Mouse (Mus musculus) kidney, embryonic 16.5 days (tissue): Measurements from ENCODE around the gene Bag1. TPM values are rescaled to one million over a fixed set of nuclear protein-coding genes. Genes with fewer than 3 reads are reported as not detected.

ENCODE experiments used
- ATAC-seq: fragments of 200-750 bp; cut with Nextera tagmentation; 2 replicates; pipeline ENCODE4 v1.8.0; 2017; ENCODE audit warnings: moderate TSS enrichment; ENCODE audit not compliant: low FRiP score, low TSS enrichment
- H3K27ac ChIP-seq: fragments of 300-500 bp; sonication (generic); 2 replicates; pipeline ENCODE4 v1.5.1; 2014; ENCODE audit warnings: low read length
- H3K27me3 ChIP-seq: fragments of 300-500 bp; sonication (generic); 2 replicates; pipeline ENCODE4 v1.6.1; 2014; ENCODE audit warnings: low read length, control low read depth, mixed read lengths; ENCODE audit not compliant: insufficient read depth
- H3K36me3 ChIP-seq: fragments of 300-500 bp; sonication (generic); 2 replicates; pipeline ENCODE4 v1.6.1; 2014; ENCODE audit warnings: low read length, control low read depth, mixed read lengths; ENCODE audit not compliant: insufficient read depth
- H3K4me1 ChIP-seq: fragments of 300-500 bp; sonication (generic); 2 replicates; pipeline ENCODE4 v1.6.1; 2014; ENCODE audit warnings: low read length, control low read depth, mixed read lengths; ENCODE audit not compliant: insufficient read depth
- H3K4me2 ChIP-seq: fragments of 300-500 bp; sonication (generic); replicated peaks from 2 replicates; pipeline ENCODE4 v1.6.1; 2014; ENCODE audit warnings: low read depth, low read length
- H3K4me3 ChIP-seq: fragments of 300-500 bp; sonication (generic); 2 replicates; pipeline ENCODE4 v1.5.1; 2014; ENCODE audit warnings: mild to moderate bottlenecking, low read length
- H3K9ac ChIP-seq: fragments of 300-500 bp; sonication (generic); replicated peaks from 2 replicates; pipeline ENCODE4 v1.6.1; 2014; ENCODE audit warnings: low read length
- H3K9me3 ChIP-seq: fragments of 300-500 bp; sonication (generic); 2 replicates; pipeline ENCODE4 v1.6.1; 2016; ENCODE audit warnings: low read length, control low read depth
- WGBS: fragments of 180-500 bp; shearing (Covaris S2); extraction: QIAGEN DNeasy Blood & Tissue Kit; methylation state at CpG from one replicate; pipeline ENCODE4 v1.1.7; 2014; 5-methylcytosine and 5-hydroxymethylcytosine counted together
- polyA plus RNA-seq: library from polyadenylated mRNA; unstranded; fragments of >200 nt; fragmentation: Nextera tagmentation; extraction: Ambion mirVana; gene quantifications from 2 replicates; pipeline ENCODE4 v1.2.1, GENCODE M21; 2015

Bag1 gene
- polyA plus RNA-seq, 1 experiment from 2014 or later, result 210 TPM

DNA sequence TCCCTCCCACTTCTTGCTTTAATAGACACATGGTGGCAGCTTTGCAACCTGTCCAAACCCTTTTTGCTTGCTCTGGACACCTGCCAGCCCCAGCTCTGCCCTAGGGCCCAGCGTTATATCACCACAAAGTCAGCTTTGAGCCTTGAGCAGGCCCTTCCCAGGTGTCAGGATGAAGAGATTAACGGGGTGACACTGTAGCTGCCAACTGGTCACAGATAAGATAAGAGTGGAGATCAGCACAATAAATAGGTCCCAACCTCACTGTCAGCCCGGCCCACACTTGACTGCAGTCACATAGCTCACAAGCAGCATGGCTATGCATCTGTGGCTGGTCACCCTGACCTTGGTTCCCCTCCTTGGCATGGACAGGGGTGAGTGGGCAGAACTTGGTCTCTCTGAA, 28.3 kb downstream of the Bag1 start, which contains the start of gene Spink4:
Gene Spink4, plus strand, starts transcription at position 268 of the 400 bp plus-strand sequence.
- Histone ChIP-seq H3K9me3 (no peaks in the 10 kb centered on the region), H3K27me3 (no peaks in the 10 kb centered on the region), H3K4me1 (peaks cover 8% of the 10 kb centered on the region), H3K4me2 (no peak within 1 kb of the TSS), H3K9ac (0 out of 2 replicates have a peak within 1 kb of the TSS, but pooled peaks have one; percentile 8), H3K4me3 (no peak within 1 kb of the TSS), H3K36me3 (no peaks in the 10 kb centered on the region), H3K27ac (no peak within 1 kb of the TSS)
- ATAC-seq, result no peak
- 37% methylated on average over 3 of the region's 3 CpGs for WGBS

GRCm38 (mm10) chr4:40916592-40917155, 31.4 kb downstream of the Bag1 start:
- WGBS, result 88% methylated on average over 7 of the region's 7 CpGs
- no peaks in the 10 kb centered on the region for H3K36me3 ChIP-seq
- ATAC-seq, result no peak

GRCm38 (mm10) chr4:40915947-40916346, 32.1 kb downstream of the Bag1 start:
- H3K4me1 ChIP-seq, result peaks cover 5% of the 10 kb centered on the region
- no peaks in the 10 kb centered on the region for H3K36me3 ChIP-seq
- no peak overlapping the region for H3K27ac ChIP-seq
- peak; percentile 27; the same call in 1 of the 2 replicates for ATAC-seq
- WGBS, result 45% methylated on average over 5 of the region's 5 CpGs
- no peaks in the 10 kb centered on the region for H3K27me3 ChIP-seq
- H3K4me2 ChIP-seq, result no peak overlapping the region
- H3K4me3 ChIP-seq, result no peak overlapping the region
- no peak overlapping the region for H3K9ac ChIP-seq
- H3K9me3 ChIP-seq, result no peaks in the 10 kb centered on the region

More at GRCm38 (mm10) chr4:40916592-40917155, 31.4 kb downstream of the Bag1 start:
- no peak overlapping the region for H3K27ac ChIP-seq
- H3K9me3 ChIP-seq, result no peaks in the 10 kb centered on the region
- H3K27me3 ChIP-seq, result no peaks in the 10 kb centered on the region
- H3K9ac ChIP-seq, result no peak overlapping the region
- no peak overlapping the region for H3K4me2 ChIP-seq
- no peak overlapping the region for H3K4me3 ChIP-seq
- H3K4me1 ChIP-seq, result peaks cover 5% of the 10 kb centered on the region

DNA sequence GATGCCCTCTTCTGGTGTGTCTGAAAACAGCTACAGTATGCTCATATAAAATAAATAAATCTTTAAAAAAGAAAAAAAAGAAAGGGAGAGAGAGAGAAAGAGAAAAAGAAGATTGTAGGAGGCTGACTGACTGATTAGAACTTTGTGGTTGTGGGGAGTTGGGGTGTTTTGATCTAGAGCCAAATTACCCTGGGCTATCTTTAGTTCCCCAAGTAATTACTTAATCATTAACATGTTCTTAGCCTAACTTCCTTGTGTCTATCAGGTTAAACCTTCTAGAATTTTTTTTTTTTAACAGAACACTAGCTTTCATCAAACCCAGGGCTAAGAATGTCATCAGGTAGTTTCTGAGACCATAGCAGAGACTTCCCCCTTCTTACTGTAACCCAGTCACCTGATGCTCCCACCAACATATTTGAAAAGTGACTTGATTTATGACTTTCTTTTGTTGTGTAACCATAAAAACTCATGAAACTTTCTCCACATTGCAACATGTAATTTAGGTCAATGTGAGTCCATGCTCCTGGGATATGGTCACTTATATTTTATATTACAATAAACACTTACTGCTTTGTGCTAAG, 33.7 kb downstream of the Bag1 start:
- H3K27ac ChIP-seq, result peak overlapping the region; percentile 32; the same call in 1 of the 2 replicates
- no peaks in the 10 kb centered on the region for H3K36me3 ChIP-seq
- H3K9me3 ChIP-seq, result no peaks in the 10 kb centered on the region
- ATAC-seq, result no peak
- H3K4me3 ChIP-seq, result no peak overlapping the region
- no peaks in the 10 kb centered on the region for H3K27me3 ChIP-seq
- H3K4me1 ChIP-seq, result peaks cover 5% of the 10 kb centered on the region
- H3K4me2 ChIP-seq, result no peak overlapping the region
- no peak overlapping the region for H3K9ac ChIP-seq

DNA sequence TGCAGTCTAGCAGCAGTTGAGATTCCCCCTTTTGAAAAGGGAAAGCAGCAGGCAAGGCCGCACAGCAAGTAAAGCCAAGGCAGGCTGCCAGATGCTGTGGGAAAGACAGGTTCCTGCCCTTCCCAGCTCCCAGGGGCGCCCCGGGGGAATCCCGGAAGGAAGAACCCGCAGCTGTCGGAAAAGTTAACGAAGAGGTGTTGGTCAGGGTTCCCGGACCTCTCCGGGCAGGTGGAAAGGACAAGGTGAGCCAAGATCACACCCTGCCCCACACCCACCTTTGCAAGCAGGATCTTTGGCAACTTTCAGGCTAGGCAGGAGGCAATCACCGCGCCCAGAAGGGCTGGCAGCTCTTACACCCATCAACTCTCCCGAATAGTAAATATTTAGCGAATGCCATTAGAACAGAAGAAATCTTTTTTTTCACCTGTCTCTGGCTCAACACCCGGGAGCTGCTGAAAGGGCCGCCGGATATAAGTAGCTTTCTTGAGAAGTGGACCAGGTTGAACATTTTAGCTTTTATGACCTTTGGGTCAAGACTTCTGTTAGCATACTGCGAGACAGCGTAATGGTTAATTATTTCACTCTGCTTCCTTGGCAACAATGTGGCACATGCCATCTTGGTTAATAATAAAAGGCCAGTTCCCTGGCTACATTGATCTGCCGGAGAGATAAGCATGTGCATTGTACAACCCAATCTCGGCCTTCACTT, 39.7 kb downstream of the Bag1 start:
- Histone ChIP-seq H3K4me2 (peak overlapping the region; percentile 38), H3K4me1 (peaks cover 3% of the 10 kb centered on the region; the same call in 1 of the 2 replicates), H3K27me3 (no peaks in the 10 kb centered on the region), H3K36me3 (no peaks in the 10 kb centered on the region), H3K4me3 (peak overlapping the region; percentile 32), H3K9me3 (no peaks in the 10 kb centered on the region), H3K9ac (peak overlapping the region; percentile 58), H3K27ac (peak overlapping the region; percentile 94)
- ATAC-seq, result peak; percentile 80
- WGBS, result 38% methylated on average over 20 of the region's 20 CpGs

- WGBS, result 32% methylated on average over 1 of the region's 1 CpGs
- Histone ChIP-seq H3K4me2 (no peak overlapping the region), H3K9ac (no peak overlapping the region), H3K27me3 (no peaks in the 10 kb centered on the region), H3K9me3 (no peaks in the 10 kb centered on the region), H3K27ac (no peak overlapping the region), H3K4me3 (no peak overlapping the region), H3K36me3 (no peaks in the 10 kb centered on the region), H3K4me1 (peaks cover 3% of the 10 kb centered on the region; the same call in 1 of the 2 replicates)
- no peak for ATAC-seq
These were observed 41.8 kb downstream of the Bag1 start for GRCm38 (mm10) chr4:40906298-40906697.

GRCm38 (mm10) chr4:40900612-40901011, 47.5 kb downstream of the Bag1 start:
- Histone ChIP-seq H3K9me3 (no peaks in the 10 kb centered on the region; the same call in 1 of the 2 replicates), H3K4me3 (no peak overlapping the region), H3K4me2 (no peak overlapping the region), H3K36me3 (no peaks in the 10 kb centered on the region), H3K9ac (no peak overlapping the region), H3K4me1 (no peaks in the 10 kb centered on the region), H3K27me3 (no peaks in the 10 kb centered on the region), H3K27ac (no peak overlapping the region)
- WGBS, result 97% methylated on average over 4 of the region's 4 CpGs
- ATAC-seq, result no peak

- no peak overlapping the region for H3K4me2 ChIP-seq
- 99% methylated on average over 3 of the region's 3 CpGs for WGBS
- ATAC-seq, result no peak
- no peaks in the 10 kb centered on the region; the same call in 1 of the 2 replicates for H3K9me3 ChIP-seq
- H3K27me3 ChIP-seq, result no peaks in the 10 kb centered on the region
- H3K4me3 ChIP-seq, result no peak overlapping the region
- H3K27ac ChIP-seq, result no peak overlapping the region
- H3K4me1 ChIP-seq, result no peaks in the 10 kb centered on the region
- H3K36me3 ChIP-seq, result no peaks in the 10 kb centered on the region
- H3K9ac ChIP-seq, result no peak overlapping the region
These were observed 48.0 kb downstream of the Bag1 start for GRCm38 (mm10) chr4:40900071-40900470.

- Histone ChIP-seq H3K4me3 (no peak overlapping the region), H3K9ac (no peak overlapping the region), H3K4me2 (no peak overlapping the region), H3K4me1 (no peaks in the 10 kb centered on the region), H3K27ac (no peak overlapping the region), H3K27me3 (no peaks in the 10 kb centered on the region), H3K9me3 (no peaks in the 10 kb centered on the region; the same call in 1 of the 2 replicates), H3K36me3 (no peaks in the 10 kb centered on the region)
- WGBS, result 75% methylated on average over 2 of the region's 2 CpGs
- ATAC-seq, result no peak
These were observed 48.8 kb downstream of the Bag1 start for GRCm38 (mm10) chr4:40899264-40899663.
